Mouse (Mus musculus) yolk sac, embryonic 10.5 days (tissue): ENCODE data around the gene Klhl23.
A peak's percentile ranks its signal among the peaks of the same experiment; 100 is the strongest.

ENCODE experiments used
- DNase-seq: peaks from one replicate; pipeline ENCODE4 v3.0.0-alpha.2; 2017; ENCODE audit warnings: low spot score

Klhl23 gene

GRCm38 (mm10) chr2:69830116-69830515, 8.4 kb downstream of the Klhl23 start:
- DNase-seq = no peak

DNA sequence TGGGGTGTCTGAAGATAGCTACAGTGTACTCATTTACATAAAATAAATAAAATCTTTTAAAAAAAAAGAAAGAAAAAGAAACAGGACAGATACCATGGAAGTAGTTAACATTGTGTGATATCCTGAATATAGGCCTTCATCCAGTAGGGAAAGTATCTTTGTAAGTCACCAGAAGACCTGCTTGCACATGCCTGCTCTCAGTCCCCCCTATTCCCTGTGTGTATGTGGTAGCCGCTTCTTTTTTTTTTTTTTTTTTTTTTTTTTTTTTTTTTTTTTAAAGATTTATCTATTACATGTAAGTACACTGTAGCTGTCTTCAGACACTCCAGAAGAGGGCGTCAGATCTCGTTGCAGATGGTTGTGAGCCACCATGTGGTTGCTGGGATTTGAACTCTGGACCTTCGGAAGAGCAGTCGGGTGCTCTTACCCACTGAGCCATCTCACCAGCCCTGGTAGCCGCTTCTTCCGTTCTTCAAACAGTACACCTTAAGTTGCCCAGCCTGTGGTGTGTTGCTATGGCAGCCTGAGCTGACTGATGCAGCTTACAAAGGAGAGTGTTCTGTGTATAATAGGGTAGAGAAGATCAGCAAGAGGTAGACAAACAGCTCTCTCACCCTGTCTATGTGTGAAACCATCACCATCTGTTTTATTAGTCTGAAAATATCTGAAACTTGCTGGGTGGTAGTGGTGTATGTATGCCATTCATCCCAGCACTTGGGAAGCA, 15.7 kb downstream of the Klhl23 start:
- no peak for DNase-seq

DNA sequence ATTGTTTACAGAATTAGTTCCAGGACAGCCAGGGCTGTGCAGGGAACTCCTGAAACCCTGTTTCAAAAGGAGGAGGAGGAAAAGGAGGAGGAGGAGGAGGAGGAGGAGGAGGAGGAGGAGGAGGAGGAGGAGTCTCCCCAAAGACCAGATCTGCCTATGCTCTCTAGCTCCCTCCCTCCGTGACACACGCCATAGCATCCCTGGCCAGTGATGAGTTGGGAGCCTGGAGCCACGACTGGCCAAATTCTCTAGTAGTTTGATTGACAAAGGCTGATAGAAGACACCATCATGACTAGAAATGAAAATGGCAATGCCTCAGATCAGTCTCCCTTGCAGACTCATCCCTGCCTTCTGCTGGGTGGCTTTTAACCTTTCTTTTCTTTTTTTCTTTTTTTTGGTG, 16.3 kb downstream of the Klhl23 start:
- DNase-seq = no peak

DNA sequence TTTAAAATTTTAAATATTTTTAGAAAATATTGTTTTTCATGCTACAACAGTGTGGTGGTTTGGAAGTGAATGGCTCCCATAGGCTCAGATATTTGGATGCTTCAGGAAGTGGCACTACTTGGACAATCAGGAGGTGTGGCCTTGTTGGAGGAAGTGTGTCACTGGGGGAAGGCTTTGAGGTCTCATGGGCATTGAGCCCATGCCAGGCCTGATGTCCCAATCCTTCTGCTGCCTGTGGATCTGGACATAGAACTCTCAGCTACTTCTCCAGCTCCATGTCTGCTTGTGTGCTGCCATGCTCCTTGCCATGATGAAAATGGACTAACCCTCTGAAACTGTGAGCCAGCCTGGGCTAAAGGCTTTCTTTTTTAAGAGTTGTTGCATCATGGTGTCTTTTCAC, 17.0 kb downstream of the Klhl23 start:
- no peak for DNase-seq

GRCm38 (mm10) chr2:69840261-69840660, 18.5 kb downstream of the Klhl23 start:
- DNase-seq = no peak

DNA sequence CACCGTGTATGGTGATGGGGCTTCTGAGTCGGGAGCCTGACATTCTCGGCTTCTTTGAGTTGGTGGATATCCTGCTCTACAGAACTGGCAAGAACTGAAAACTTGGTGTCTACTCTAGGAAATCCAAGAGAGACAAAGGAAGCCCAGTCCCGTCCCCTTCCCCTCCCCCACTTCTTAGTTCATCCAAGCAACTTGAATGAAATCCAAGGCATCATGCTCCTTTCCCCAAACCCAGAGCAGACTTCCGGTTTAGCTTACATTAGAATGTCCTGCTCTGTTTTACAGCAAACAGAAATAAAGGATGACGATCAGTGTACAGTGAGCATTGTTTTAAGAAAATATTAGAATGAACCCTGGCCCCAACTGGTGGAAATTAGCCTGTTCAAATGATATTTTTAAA, 27.5 kb downstream of the Klhl23 start:
- no peak for DNase-seq

DNA sequence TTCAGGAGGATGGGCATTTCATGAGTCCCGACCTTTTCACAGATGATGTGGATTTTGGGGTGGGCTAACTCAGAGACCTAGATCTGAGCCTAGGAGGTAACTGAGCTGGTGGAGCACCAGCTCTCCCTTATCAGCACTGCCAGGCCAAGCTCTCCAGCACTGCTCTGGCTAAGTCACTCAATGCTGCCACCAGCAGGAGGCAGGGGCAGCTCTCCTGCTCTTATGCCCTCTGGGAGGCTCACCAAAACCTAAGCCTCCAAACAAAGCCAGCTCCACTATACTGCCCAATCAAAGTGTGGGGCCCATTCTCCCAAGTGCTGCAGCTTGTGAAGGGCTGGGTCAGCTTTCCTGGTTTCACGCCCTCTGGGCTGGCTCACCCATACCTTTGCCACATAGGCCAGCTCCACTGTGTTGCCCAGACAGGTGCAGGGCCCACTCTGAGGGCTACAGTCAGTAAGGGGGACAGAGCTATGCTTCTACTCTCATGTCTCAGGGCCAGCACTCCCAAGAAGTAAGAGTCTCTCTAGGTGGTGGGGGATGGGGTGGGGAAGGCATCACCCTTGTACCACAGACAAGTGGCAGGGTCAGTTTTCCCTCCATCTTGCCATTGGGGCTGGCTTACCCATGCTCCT, 29.8 kb downstream of the Klhl23 start:
- DNase-seq = no peak

DNA sequence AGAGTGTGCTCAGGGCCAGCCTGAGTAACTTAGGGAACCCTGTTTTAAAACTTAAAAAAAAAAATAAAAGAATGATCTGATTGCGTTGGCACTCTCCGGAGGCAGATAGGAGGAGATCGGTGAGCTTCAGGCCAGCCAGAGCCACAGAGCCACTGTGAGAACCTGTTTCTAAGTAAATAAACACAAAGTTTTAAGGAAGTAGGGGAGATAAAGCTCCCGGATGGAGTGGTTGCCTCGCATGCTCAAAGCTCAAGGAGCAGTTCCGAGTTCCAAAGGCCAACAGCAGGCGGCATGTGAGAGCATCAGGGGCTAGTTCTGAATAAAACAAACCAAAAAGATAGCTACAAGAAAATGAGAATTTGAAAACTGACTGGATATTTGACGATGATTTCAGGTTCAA, 34.6 kb downstream of the Klhl23 start:
- peak; percentile 45 for DNase-seq

- no peak for DNase-seq
Measured at GRCm38 (mm10) chr2:69857882-69858281, 36.1 kb downstream of the Klhl23 start.

DNA sequence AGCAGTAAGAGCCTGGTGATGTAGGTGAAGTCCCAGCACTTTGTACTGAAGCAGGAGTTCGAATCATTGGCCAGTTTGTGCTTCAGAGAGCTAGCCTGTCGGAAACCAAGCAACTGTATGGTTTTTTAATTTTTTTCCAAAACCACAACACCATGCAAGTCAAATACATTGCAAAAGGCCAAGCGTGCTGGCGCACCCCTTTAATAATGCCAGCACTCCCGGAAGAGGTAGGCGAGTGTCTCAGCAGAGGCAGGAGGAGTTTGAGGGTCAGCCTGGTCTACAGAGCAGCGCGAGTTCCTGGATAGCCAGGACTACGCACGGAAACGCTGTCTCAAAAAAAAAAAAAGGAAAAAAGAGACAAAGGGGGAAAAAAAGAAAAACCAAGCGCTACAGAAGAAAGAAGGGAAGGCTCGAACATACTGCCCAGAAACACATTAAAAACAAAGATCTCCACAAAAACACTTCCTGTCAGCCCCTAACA, 39.3 kb downstream of the Klhl23 start:
- DNase-seq = peak; percentile 14

DNA sequence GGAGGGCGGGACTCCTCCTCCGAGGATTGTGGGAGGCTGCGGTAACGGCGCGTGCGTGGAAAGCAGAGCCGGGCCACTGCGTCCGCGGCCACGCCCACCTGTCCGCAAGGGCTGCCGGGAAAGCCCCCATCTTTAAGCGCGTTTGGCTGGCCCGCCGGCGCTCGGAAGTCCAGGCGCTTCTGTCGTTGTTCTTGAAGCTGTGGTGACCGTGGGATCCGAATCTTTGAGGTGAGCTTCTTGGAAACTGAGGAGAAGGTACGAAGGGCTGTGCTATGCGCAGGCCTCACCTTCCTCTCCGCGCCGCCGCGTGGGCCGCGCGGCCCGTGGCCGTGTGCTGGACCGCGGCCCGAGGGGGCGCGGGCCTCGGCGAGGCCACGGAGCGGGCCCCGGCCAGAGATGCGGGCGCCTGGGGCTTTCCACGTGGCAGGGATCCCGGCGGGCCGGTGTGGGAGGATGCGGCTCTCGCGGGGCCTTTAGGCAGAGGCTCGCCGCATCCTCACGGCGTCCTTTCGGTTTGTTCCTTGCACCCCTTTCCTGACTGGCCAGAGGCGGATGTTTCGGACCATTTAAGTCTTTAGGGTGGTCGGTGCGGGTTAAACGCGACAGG, 39.8 kb downstream of the Klhl23 start, which contains the start of gene Ssb:
Ssb (plus strand) TSS at position 78 of the 607 bp plus-strand sequence.
- peak; percentile 90 for DNase-seq

DNA sequence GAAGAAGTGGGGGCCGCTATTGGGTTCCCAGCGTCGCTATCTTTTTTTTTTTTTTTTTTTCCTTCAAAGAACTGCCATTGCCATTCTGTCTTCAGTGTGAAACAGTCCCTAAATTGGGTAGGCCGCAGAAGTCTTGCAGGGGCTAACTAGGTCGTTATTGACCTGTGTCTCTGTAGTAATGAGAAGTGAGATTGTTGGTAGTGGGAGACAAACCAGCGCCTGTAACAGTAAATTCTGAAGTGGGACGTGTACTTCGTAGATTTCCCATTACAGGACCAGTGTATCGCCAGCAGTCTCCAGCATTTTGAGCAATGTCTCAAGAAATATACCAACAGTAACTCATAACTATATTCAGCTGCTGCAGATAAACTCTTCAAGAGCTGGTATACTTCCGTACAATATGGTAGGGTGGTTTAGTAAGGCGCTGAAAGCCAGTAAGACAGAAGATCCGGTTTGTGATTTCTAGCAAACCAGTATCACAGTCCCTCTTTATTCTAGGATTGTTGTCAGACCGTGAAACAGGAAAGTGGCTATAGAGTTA, 40.4 kb downstream of the Klhl23 start:
- DNase-seq = no peak

DNA sequence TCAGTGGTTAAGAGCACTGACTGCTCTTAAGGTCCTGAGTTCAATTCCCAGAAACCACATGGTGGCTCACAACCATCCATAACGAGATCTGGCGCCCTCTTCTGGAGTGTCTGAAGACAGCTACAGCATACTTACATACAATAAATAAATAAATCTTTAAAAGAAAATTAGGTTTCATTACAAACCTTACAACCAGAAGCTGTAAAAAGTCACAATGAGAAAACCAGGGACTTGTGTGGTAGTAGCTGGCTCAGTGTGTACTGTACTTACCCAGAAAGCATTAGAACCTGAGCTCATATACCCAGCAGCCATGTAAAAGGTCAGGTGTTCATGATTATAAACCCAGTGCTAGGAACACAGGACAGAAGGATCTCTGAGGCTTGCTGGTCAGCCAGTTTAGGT, 62.2 kb downstream of the Klhl23 start:
- no peak for DNase-seq

GRCm38 (mm10) chr2:69884581-69884980, 62.8 kb downstream of the Klhl23 start:
- no peak for DNase-seq

GRCm38 (mm10) chr2:69885050-69885449, 63.3 kb downstream of the Klhl23 start:
- no peak for DNase-seq

DNA sequence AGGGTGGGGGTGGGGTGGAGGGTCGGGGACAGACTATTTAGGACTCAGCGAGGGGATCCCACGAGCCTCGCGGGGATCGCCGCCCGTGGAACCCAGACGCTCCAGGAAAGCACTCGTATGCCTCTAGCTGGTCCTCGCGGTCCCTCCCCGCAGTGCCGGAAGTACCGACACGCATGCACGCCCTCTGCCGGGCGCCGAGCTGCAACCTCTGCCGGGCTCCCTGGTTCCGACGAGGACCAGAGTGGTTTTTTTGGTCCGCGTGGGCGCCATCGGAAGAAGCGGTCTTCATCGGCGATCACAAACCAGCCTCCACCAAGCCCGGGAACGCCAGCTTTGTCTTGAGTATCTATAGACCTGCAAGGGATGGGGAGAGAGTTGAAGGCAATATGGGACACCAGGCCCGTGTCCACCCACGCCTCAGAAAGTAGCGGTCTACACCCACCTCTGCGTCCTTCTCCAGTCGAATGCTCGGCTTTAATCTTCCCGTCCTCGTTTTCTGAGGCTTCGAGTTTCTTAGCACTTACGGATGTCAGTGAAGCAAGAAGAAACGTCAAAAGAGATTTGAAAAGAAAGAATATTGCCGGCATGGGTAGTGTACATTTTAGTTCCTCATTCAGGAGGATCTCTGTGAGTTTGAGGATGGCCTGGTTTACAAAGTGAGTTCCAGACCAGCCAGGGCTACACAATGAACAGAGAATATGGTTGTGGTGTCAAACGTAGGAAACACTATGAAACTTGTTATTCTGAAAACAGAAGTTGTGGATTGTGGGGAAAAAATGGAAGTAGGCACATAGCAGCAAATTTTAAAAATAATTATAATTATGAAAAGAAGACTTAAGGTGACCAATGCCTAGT, 63.9 kb downstream of the Klhl23 start, which contains the start of gene Mettl5:
Mettl5 (minus strand) TSS at position 165 of the 855 bp plus-strand sequence.
- DNase-seq = peak; percentile 83
